Mouse (Mus musculus): ENCODE measurements around the gene Spata25. TPM values are rescaled to one million over a fixed set of nuclear protein-coding genes. Genes with fewer than 3 reads are reported as not detected.
A peak's percentile ranks its signal among the peaks of the same experiment; 100 is the strongest.
"Not testable (repeated sequence)": the region's sequence is repeated elsewhere in the genome, so short reads cannot be mapped to it uniquely, and the experiment has no call there.

The Spata25 gene
- polyA plus RNA-seq, 1 experiment from 2014 or later = not detected

- 64% methylated on average over 16 of the region's 16 CpGs for WGBS
- ATAC-seq = no peak
- H3K9me3 ChIP-seq (replicated peaks; ENCODE audit: control insufficient read depth, low read length, poor library complexity, severe bottlenecking) = no peaks in the 10 kb centered on the region; the same call in 1 of the 2 replicates
Measured at GRCm38 (mm10) chr2:164866741-164867551, 38.6 kb upstream of the Spata25 start.

DNA sequence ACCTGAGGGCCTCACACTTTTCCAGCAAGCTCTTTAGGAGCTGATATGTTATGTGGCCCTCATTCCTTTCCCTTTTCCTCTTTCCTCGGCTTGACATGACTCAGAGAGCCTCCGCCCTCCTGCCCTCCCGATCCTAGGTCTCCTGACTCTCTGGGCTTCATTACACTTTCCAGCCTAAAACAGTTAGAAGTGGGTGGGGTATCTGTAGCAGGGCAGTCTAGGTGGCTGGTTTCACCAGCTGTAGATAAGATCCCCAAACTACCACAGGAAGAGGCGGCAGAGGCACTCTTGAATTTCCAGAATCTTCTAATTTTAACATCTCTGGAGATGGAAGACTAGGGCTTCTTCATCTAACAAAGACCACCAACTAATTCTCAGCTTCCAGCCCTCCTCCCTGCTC, 36.3 kb upstream of the Spata25 start:
- H3K27me3 ChIP-seq (ENCODE audit: control insufficient read depth, insufficient read depth, low read depth, low read length) = no peaks in the 10 kb centered on the region
- H3K9ac ChIP-seq (ENCODE audit: low read depth, low read length) = no peak overlapping the region
- 83% methylated on average over 4 of the region's 4 CpGs for WGBS
- H3K27ac ChIP-seq (ENCODE audit: low read length) = no peak overlapping the region
- no peak overlapping the region for H3K4me2 ChIP-seq (ENCODE audit: low read length)
- no peak overlapping the region for H3K4me3 ChIP-seq (ENCODE audit: low read depth, low read length)
- no peaks in the 10 kb centered on the region; the same call in 1 of the 2 replicates for H3K9me3 ChIP-seq (replicated peaks; ENCODE audit: control insufficient read depth, low read length, poor library complexity, severe bottlenecking)
- no peaks in the 10 kb centered on the region for H3K36me3 ChIP-seq (ENCODE audit: control insufficient read depth, insufficient read depth, low read length)
- no peak for ATAC-seq
- H3K4me1 ChIP-seq (ENCODE audit: control insufficient read depth, insufficient read depth, low read length) = no peaks in the 10 kb centered on the region

More at GRCm38 (mm10) chr2:164866741-164867551, 38.6 kb upstream of the Spata25 start:
- Histone ChIP-seq H3K4me2 (ENCODE audit: low read length) (no peak overlapping the region), H3K27me3 (ENCODE audit: control insufficient read depth, insufficient read depth, low read depth, low read length) (no peaks in the 10 kb centered on the region), H3K4me1 (ENCODE audit: control insufficient read depth, insufficient read depth, low read length) (no peaks in the 10 kb centered on the region), H3K36me3 (ENCODE audit: control insufficient read depth, insufficient read depth, low read length) (no peaks in the 10 kb centered on the region), H3K9ac (ENCODE audit: low read depth, low read length) (no peak overlapping the region), H3K4me3 (ENCODE audit: low read depth, low read length) (no peak overlapping the region), H3K27ac (ENCODE audit: low read length) (no peak overlapping the region)

DNA sequence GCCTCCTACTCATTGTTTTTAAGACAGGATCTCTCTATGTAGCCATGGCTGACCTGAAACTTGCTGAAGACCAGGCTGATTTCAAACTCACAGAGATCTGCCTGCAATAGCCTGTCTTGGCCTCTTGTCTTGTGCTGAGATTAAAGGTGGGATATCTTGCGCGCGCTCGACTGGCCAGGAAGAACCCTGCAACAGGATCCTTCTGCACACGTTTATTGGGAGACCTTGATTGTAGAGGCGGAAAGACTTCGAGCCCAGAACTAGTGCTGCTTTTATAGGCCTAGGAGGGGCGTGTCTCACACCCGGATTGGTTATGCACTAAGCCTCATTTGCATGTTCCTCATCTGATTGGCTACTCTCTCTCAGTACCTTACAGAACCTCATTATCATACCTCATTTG, 35.1 kb upstream of the Spata25 start:
- not testable (repeated sequence) for H3K9ac ChIP-seq (ENCODE audit: low read depth, low read length); H3K9me3 ChIP-seq (replicated peaks; ENCODE audit: control insufficient read depth, low read length, poor library complexity, severe bottlenecking); H3K27me3 ChIP-seq (ENCODE audit: control insufficient read depth, insufficient read depth, low read depth, low read length); H3K4me3 ChIP-seq (ENCODE audit: low read depth, low read length); ATAC-seq; H3K4me1 ChIP-seq (ENCODE audit: control insufficient read depth, insufficient read depth, low read length); H3K36me3 ChIP-seq (ENCODE audit: control insufficient read depth, insufficient read depth, low read length); H3K27ac ChIP-seq (ENCODE audit: low read length); H3K4me2 ChIP-seq (ENCODE audit: low read length)
- WGBS = 90% methylated on average over 7 of the region's 9 CpGs

DNA sequence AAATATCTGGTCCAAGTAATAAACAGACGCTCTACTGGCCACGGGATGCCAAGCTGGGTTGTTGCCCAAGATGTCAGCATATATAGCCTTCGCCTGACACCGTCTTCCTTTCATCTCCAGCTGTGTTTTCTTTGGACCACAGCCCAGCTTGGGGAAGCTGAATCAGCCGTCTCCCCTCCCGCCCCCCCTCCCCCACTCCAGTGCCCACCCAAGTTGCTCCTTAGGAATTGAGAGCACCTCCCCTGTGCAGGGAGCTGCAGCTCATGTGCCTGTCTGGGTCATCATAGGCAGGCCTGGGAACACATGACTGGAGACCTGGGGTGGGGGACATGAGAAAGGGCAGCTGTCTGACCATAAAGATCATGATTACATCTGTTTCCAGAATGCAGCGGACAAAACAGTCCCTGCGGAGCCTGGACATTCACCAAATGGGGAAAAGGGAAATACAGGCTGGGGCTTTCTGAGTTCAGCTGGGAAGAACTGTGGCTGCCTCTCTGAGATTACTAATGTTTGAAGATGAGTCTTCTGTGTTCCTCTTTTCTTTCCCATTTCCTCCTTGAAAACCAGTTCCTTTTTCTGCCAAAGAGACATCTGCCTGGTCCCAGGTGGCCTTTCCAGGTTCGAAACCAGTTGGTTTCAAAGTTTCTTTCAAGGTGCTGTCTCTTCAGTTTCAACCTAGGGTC, 34.0 kb upstream of the Spata25 start:
- 0 out of 2 replicates have a peak overlapping the region, but pooled peaks have one; percentile 12 for H3K27ac ChIP-seq (ENCODE audit: low read length)
- no peak overlapping the region for H3K4me3 ChIP-seq (ENCODE audit: low read depth, low read length)
- no peak overlapping the region for H3K4me2 ChIP-seq (ENCODE audit: low read length)
- H3K9ac ChIP-seq (ENCODE audit: low read depth, low read length) = no peak overlapping the region
- peaks cover 7% of the 10 kb centered on the region for H3K4me1 ChIP-seq (ENCODE audit: control insufficient read depth, insufficient read depth, low read length)
- H3K9me3 ChIP-seq (replicated peaks; ENCODE audit: control insufficient read depth, low read length, poor library complexity, severe bottlenecking) = no peaks in the 10 kb centered on the region
- peaks cover 8% of the 10 kb centered on the region for H3K27me3 ChIP-seq (ENCODE audit: control insufficient read depth, insufficient read depth, low read depth, low read length)
- WGBS = 53% methylated on average over 9 of the region's 9 CpGs
- H3K36me3 ChIP-seq (ENCODE audit: control insufficient read depth, insufficient read depth, low read length) = no peaks in the 10 kb centered on the region
- no peak for ATAC-seq

GRCm38 (mm10) chr2:164861094-164861493, 32.8 kb upstream of the Spata25 start:
- WGBS = 71% methylated on average over 4 of the region's 4 CpGs
- Histone ChIP-seq H3K4me2 (ENCODE audit: low read length) (no peak overlapping the region), H3K27ac (ENCODE audit: low read length) (no peak overlapping the region), H3K27me3 (ENCODE audit: control insufficient read depth, insufficient read depth, low read depth, low read length) (peaks cover 9% of the 10 kb centered on the region), H3K4me3 (ENCODE audit: low read depth, low read length) (no peak overlapping the region), H3K9me3 (replicated peaks; ENCODE audit: control insufficient read depth, low read length, poor library complexity, severe bottlenecking) (no peaks in the 10 kb centered on the region), H3K36me3 (ENCODE audit: control insufficient read depth, insufficient read depth, low read length) (no peaks in the 10 kb centered on the region), H3K9ac (ENCODE audit: low read depth, low read length) (no peak overlapping the region), H3K4me1 (ENCODE audit: control insufficient read depth, insufficient read depth, low read length) (peaks cover 17% of the 10 kb centered on the region)
- no peak for ATAC-seq

GRCm38 (mm10) chr2:164859640-164860432, 31.5 kb upstream of the Spata25 start:
- peaks cover 17% of the 10 kb centered on the region for H3K4me1 ChIP-seq (ENCODE audit: control insufficient read depth, insufficient read depth, low read length)
- H3K9me3 ChIP-seq (replicated peaks; ENCODE audit: control insufficient read depth, low read length, poor library complexity, severe bottlenecking) = no peaks in the 10 kb centered on the region
- no peak for ATAC-seq
- H3K36me3 ChIP-seq (ENCODE audit: control insufficient read depth, insufficient read depth, low read length) = no peaks in the 10 kb centered on the region
- WGBS = 65% methylated on average over 9 of the region's 9 CpGs
- no peak overlapping the region for H3K9ac ChIP-seq (ENCODE audit: low read depth, low read length)
- no peak overlapping the region for H3K4me3 ChIP-seq (ENCODE audit: low read depth, low read length)
- no peak overlapping the region for H3K27ac ChIP-seq (ENCODE audit: low read length)
- H3K4me2 ChIP-seq (ENCODE audit: low read length) = no peak overlapping the region
- H3K27me3 ChIP-seq (ENCODE audit: control insufficient read depth, insufficient read depth, low read depth, low read length) = peaks cover 9% of the 10 kb centered on the region

- Histone ChIP-seq H3K27ac (ENCODE audit: low read length) (no peak overlapping the region), H3K9me3 (replicated peaks; ENCODE audit: control insufficient read depth, low read length, poor library complexity, severe bottlenecking) (no peaks in the 10 kb centered on the region), H3K4me2 (ENCODE audit: low read length) (no peak overlapping the region), H3K4me1 (ENCODE audit: control insufficient read depth, insufficient read depth, low read length) (peaks cover 17% of the 10 kb centered on the region), H3K9ac (ENCODE audit: low read depth, low read length) (no peak overlapping the region), H3K4me3 (ENCODE audit: low read depth, low read length) (no peak overlapping the region), H3K36me3 (ENCODE audit: control insufficient read depth, insufficient read depth, low read length) (no peaks in the 10 kb centered on the region), H3K27me3 (ENCODE audit: control insufficient read depth, insufficient read depth, low read depth, low read length) (peaks cover 9% of the 10 kb centered on the region)
- 53% methylated on average over 2 of the region's 2 CpGs for WGBS
- no peak for ATAC-seq
Measured at GRCm38 (mm10) chr2:164859155-164859554, 30.8 kb upstream of the Spata25 start.

GRCm38 (mm10) chr2:164857842-164858553, 29.7 kb upstream of the Spata25 start:
- peak overlapping the region; percentile 50 for H3K4me3 ChIP-seq (ENCODE audit: low read depth, low read length)
- WGBS = 3% methylated on average over 19 of the region's 19 CpGs
- H3K4me2 ChIP-seq (ENCODE audit: low read length) = peak overlapping the region; percentile 98
- H3K27me3 ChIP-seq (ENCODE audit: control insufficient read depth, insufficient read depth, low read depth, low read length) = peaks cover 9% of the 10 kb centered on the region
- no peaks in the 10 kb centered on the region for H3K36me3 ChIP-seq (ENCODE audit: control insufficient read depth, insufficient read depth, low read length)
- no peaks in the 10 kb centered on the region for H3K9me3 ChIP-seq (replicated peaks; ENCODE audit: control insufficient read depth, low read length, poor library complexity, severe bottlenecking)
- no peak overlapping the region for H3K27ac ChIP-seq (ENCODE audit: low read length)
- ATAC-seq = no peak
- H3K9ac ChIP-seq (ENCODE audit: low read depth, low read length) = peak overlapping the region; percentile 62; the same call in 1 of the 2 replicates
- peaks cover 17% of the 10 kb centered on the region for H3K4me1 ChIP-seq (ENCODE audit: control insufficient read depth, insufficient read depth, low read length)
